Mouse (Mus musculus): Measurements from ENCODE around the gene Prrc2b. TPM values are rescaled to one million over a fixed set of nuclear protein-coding genes. Genes with fewer than 3 reads are reported as not detected.

The Prrc2b gene
- polyA plus RNA-seq, 1 experiment = 43.5 TPM

GRCm38 (mm10) chr2:32160967-32161366, 10.1 kb downstream of the Prrc2b start:
- 83% methylated on average over 5 of the region's 5 CpGs for WGBS
- H3K4me3 ChIP-seq (ENCODE audit: insufficient read depth, low read depth, low read length) = no peak overlapping the region
- TF ChIP-seq POLR2A (IDR thresholded peaks at IDR 0.05; ENCODE audit: low read depth, low read length) (no peak), CTCF (conservative IDR thresholded peaks at IDR 0.05; ENCODE audit: insufficient read depth, insufficient read length, low read depth, low read length) (peak; percentile 46)
- H3K4me1 ChIP-seq (ENCODE audit: control insufficient read depth, insufficient read depth, low read length) = peaks cover 43% of the 10 kb centered on the region
- no peaks in the 10 kb centered on the region for H3K27me3 ChIP-seq (replicated peaks; ENCODE audit: control insufficient read depth, insufficient read depth, low read length)
- H3K27ac ChIP-seq (ENCODE audit: insufficient read depth, low read depth, low read length) = no peak overlapping the region
- DNase-seq = no peak
- no peaks in the 10 kb centered on the region for H3K36me3 ChIP-seq (ENCODE audit: control insufficient read depth, insufficient read depth, low read length)

- TF ChIP-seq CTCF (conservative IDR thresholded peaks at IDR 0.05; ENCODE audit: insufficient read depth, insufficient read length, low read depth, low read length) (no peak), POLR2A (IDR thresholded peaks at IDR 0.05; ENCODE audit: low read depth, low read length) (no peak)
- H3K27me3 ChIP-seq (replicated peaks; ENCODE audit: control insufficient read depth, insufficient read depth, low read length) = no peaks in the 10 kb centered on the region
- no peak for DNase-seq
- H3K4me3 ChIP-seq (ENCODE audit: insufficient read depth, low read depth, low read length) = no peak overlapping the region
- no peaks in the 10 kb centered on the region for H3K36me3 ChIP-seq (ENCODE audit: control insufficient read depth, insufficient read depth, low read length)
- H3K27ac ChIP-seq (ENCODE audit: insufficient read depth, low read depth, low read length) = no peak overlapping the region
- H3K4me1 ChIP-seq (ENCODE audit: control insufficient read depth, insufficient read depth, low read length) = peaks cover 42% of the 10 kb centered on the region
- WGBS = 88% methylated on average over 8 of the region's 8 CpGs
Measured at GRCm38 (mm10) chr2:32162102-32162501, 11.2 kb downstream of the Prrc2b start.

- H3K27me3 ChIP-seq (replicated peaks; ENCODE audit: control insufficient read depth, insufficient read depth, low read length) = no peaks in the 10 kb centered on the region
- no peaks in the 10 kb centered on the region for H3K36me3 ChIP-seq (ENCODE audit: control insufficient read depth, insufficient read depth, low read length)
- 78% methylated on average over 4 of the region's 4 CpGs for WGBS
- TF ChIP-seq POLR2A (IDR thresholded peaks at IDR 0.05; ENCODE audit: low read depth, low read length) (no peak), CTCF (conservative IDR thresholded peaks at IDR 0.05; ENCODE audit: insufficient read depth, insufficient read length, low read depth, low read length) (no peak)
- no peak overlapping the region for H3K27ac ChIP-seq (ENCODE audit: insufficient read depth, low read depth, low read length)
- no peak for DNase-seq
- H3K4me3 ChIP-seq (ENCODE audit: insufficient read depth, low read depth, low read length) = no peak overlapping the region
- peaks cover 44% of the 10 kb centered on the region for H3K4me1 ChIP-seq (ENCODE audit: control insufficient read depth, insufficient read depth, low read length)
Measured at GRCm38 (mm10) chr2:32162646-32163045, 11.8 kb downstream of the Prrc2b start.

- DNase-seq = no peak
- 90% methylated on average over 3 of the region's 3 CpGs for WGBS
- Histone ChIP-seq H3K27ac (ENCODE audit: insufficient read depth, low read depth, low read length) (no peak overlapping the region), H3K36me3 (ENCODE audit: control insufficient read depth, insufficient read depth, low read length) (no peaks in the 10 kb centered on the region), H3K4me3 (ENCODE audit: insufficient read depth, low read depth, low read length) (no peak overlapping the region), H3K27me3 (replicated peaks; ENCODE audit: control insufficient read depth, insufficient read depth, low read length) (no peaks in the 10 kb centered on the region), H3K4me1 (ENCODE audit: control insufficient read depth, insufficient read depth, low read length) (peaks cover 47% of the 10 kb centered on the region)
- TF ChIP-seq POLR2A (IDR thresholded peaks at IDR 0.05; ENCODE audit: low read depth, low read length) (no peak), CTCF (conservative IDR thresholded peaks at IDR 0.05; ENCODE audit: insufficient read depth, insufficient read length, low read depth, low read length) (no peak)
Measured at GRCm38 (mm10) chr2:32163057-32163456, 12.2 kb downstream of the Prrc2b start.

GRCm38 (mm10) chr2:32164503-32164902, 13.6 kb downstream of the Prrc2b start:
- no peak overlapping the region for H3K27ac ChIP-seq (ENCODE audit: insufficient read depth, low read depth, low read length)
- H3K27me3 ChIP-seq (replicated peaks; ENCODE audit: control insufficient read depth, insufficient read depth, low read length) = no peaks in the 10 kb centered on the region
- no peak overlapping the region for H3K4me3 ChIP-seq (ENCODE audit: insufficient read depth, low read depth, low read length)
- H3K36me3 ChIP-seq (ENCODE audit: control insufficient read depth, insufficient read depth, low read length) = no peaks in the 10 kb centered on the region
- 46% methylated on average over 12 of the region's 12 CpGs for WGBS
- no peak for DNase-seq
- peaks cover 37% of the 10 kb centered on the region for H3K4me1 ChIP-seq (ENCODE audit: control insufficient read depth, insufficient read depth, low read length)
- TF ChIP-seq POLR2A (IDR thresholded peaks at IDR 0.05; ENCODE audit: low read depth, low read length) (no peak), CTCF (conservative IDR thresholded peaks at IDR 0.05; ENCODE audit: insufficient read depth, insufficient read length, low read depth, low read length) (no peak)

- peaks cover 39% of the 10 kb centered on the region for H3K4me1 ChIP-seq (ENCODE audit: control insufficient read depth, insufficient read depth, low read length)
Measured at GRCm38 (mm10) chr2:32165040-32165800, 14.3 kb downstream of the Prrc2b start.

GRCm38 (mm10) chr2:32166581-32166980, 15.7 kb downstream of the Prrc2b start:
- DNase-seq = no peak
- Histone ChIP-seq H3K36me3 (ENCODE audit: control insufficient read depth, insufficient read depth, low read length) (no peaks in the 10 kb centered on the region), H3K4me1 (ENCODE audit: control insufficient read depth, insufficient read depth, low read length) (peaks cover 36% of the 10 kb centered on the region), H3K4me3 (ENCODE audit: insufficient read depth, low read depth, low read length) (no peak overlapping the region), H3K27ac (ENCODE audit: insufficient read depth, low read depth, low read length) (no peak overlapping the region), H3K27me3 (replicated peaks; ENCODE audit: control insufficient read depth, insufficient read depth, low read length) (no peaks in the 10 kb centered on the region)
- WGBS = 24% methylated on average over 10 of the region's 10 CpGs
- TF ChIP-seq CTCF (conservative IDR thresholded peaks at IDR 0.05; ENCODE audit: insufficient read depth, insufficient read length, low read depth, low read length) (no peak), POLR2A (IDR thresholded peaks at IDR 0.05; ENCODE audit: low read depth, low read length) (no peak)

More at GRCm38 (mm10) chr2:32165040-32165800, 14.3 kb downstream of the Prrc2b start:
- DNase-seq = peak; percentile 81
- H3K27ac ChIP-seq (ENCODE audit: insufficient read depth, low read depth, low read length) = no peak overlapping the region
- no peaks in the 10 kb centered on the region for H3K36me3 ChIP-seq (ENCODE audit: control insufficient read depth, insufficient read depth, low read length)
- no peaks in the 10 kb centered on the region for H3K27me3 ChIP-seq (replicated peaks; ENCODE audit: control insufficient read depth, insufficient read depth, low read length)
- TF ChIP-seq CTCF (conservative IDR thresholded peaks at IDR 0.05; ENCODE audit: insufficient read depth, insufficient read length, low read depth, low read length) (no peak), POLR2A (IDR thresholded peaks at IDR 0.05; ENCODE audit: low read depth, low read length) (no peak)
- WGBS = 56% methylated on average over 11 of the region's 11 CpGs
- H3K4me3 ChIP-seq (ENCODE audit: insufficient read depth, low read depth, low read length) = no peak overlapping the region

Data from kidney, adult 2 months (tissue).